Mouse (Mus musculus): ENCODE measurements at regions not wholly inside any gene's neighbourhood (a gene's known extent, or its start where the extent isn't known, plus 50 kb on each side); places are given as distances from the start of the nearest gene placed in this dataset.

- DNase-seq (ENCODE audit: low read depth) = no peak
Observed at GRCm38 (mm10) chr10:99532697-99533119, 226.8 kb downstream of the Csl start.

- DNase-seq (ENCODE audit: low read depth) = no peak
Observed at GRCm38 (mm10) chr10:99533468-99533867, 226.0 kb downstream of the Csl start.

GRCm38 (mm10) chr10:99534237-99534636 lies 225.2 kb downstream of the Csl start:
- no peak for DNase-seq (ENCODE audit: low read depth)

GRCm38 (mm10) chr10:99538639-99539038 lies 220.8 kb downstream of the Csl start:
- no peak for DNase-seq (ENCODE audit: low read depth)

GRCm38 (mm10) chr10:99552373-99552772 lies 207.1 kb downstream of the Csl start:
- DNase-seq (ENCODE audit: low read depth) = no peak

GRCm38 (mm10) chr10:99552836-99553540 lies 206.5 kb downstream of the Csl start:
- DNase-seq (ENCODE audit: low read depth) = no peak

GRCm38 (mm10) chr10:99555021-99555420 lies 204.4 kb downstream of the Csl start:
- DNase-seq (ENCODE audit: low read depth) = no peak

GRCm38 (mm10) chr10:99555658-99556352 lies 203.7 kb downstream of the Csl start:
- no peak for DNase-seq (ENCODE audit: low read depth)

- no peak for DNase-seq (ENCODE audit: low read depth)
Observed at GRCm38 (mm10) chr10:99556353-99557036, 203.0 kb downstream of the Csl start.

- DNase-seq (ENCODE audit: low read depth) = no peak
Observed at GRCm38 (mm10) chr10:99558656-99559055, 200.8 kb downstream of the Csl start.

GRCm38 (mm10) chr10:99561166-99561818 lies 198.2 kb downstream of the Csl start:
- DNase-seq (ENCODE audit: low read depth) = no peak

- no peak for DNase-seq (ENCODE audit: low read depth)
Observed at GRCm38 (mm10) chr10:99564605-99565004, 194.9 kb downstream of the Csl start.

GRCm38 (mm10) chr10:99568424-99568823 lies 191.0 kb downstream of the Csl start:
- DNase-seq (ENCODE audit: low read depth) = no peak

- DNase-seq (ENCODE audit: low read depth) = no peak
Observed at GRCm38 (mm10) chr10:99570190-99570589, 189.3 kb downstream of the Csl start.

- no peak for DNase-seq (ENCODE audit: low read depth)
Observed at GRCm38 (mm10) chr10:99573997-99574396, 185.5 kb downstream of the Csl start.

- no peak for DNase-seq (ENCODE audit: low read depth)
Observed at GRCm38 (mm10) chr10:99575294-99575693, 184.2 kb downstream of the Csl start.

- DNase-seq (ENCODE audit: low read depth) = no peak
Observed at GRCm38 (mm10) chr10:99576301-99576700, 183.2 kb downstream of the Csl start.

GRCm38 (mm10) chr10:99577041-99577681 lies 182.3 kb downstream of the Csl start:
- DNase-seq (ENCODE audit: low read depth) = no peak

GRCm38 (mm10) chr10:99578366-99578765 lies 181.1 kb downstream of the Csl start:
- DNase-seq (ENCODE audit: low read depth) = no peak

GRCm38 (mm10) chr10:99580191-99580590 lies 179.3 kb downstream of the Csl start:
- DNase-seq (ENCODE audit: low read depth) = no peak

GRCm38 (mm10) chr10:99581074-99581473 lies 178.4 kb downstream of the Csl start:
- DNase-seq (ENCODE audit: low read depth) = no peak

GRCm38 (mm10) chr10:99584855-99585254 lies 174.6 kb downstream of the Csl start:
- DNase-seq (ENCODE audit: low read depth) = no peak

Measured in fibroblast of lung, adult 2 months (primary cell).